Mouse (Mus musculus): ENCODE data around the gene Dync1i2. TPM values are rescaled to one million over a fixed set of nuclear protein-coding genes. Genes with fewer than 3 reads are reported as not detected.

The Dync1i2 gene
- polyA plus RNA-seq, 1 experiment, result 46.5 TPM

DNA sequence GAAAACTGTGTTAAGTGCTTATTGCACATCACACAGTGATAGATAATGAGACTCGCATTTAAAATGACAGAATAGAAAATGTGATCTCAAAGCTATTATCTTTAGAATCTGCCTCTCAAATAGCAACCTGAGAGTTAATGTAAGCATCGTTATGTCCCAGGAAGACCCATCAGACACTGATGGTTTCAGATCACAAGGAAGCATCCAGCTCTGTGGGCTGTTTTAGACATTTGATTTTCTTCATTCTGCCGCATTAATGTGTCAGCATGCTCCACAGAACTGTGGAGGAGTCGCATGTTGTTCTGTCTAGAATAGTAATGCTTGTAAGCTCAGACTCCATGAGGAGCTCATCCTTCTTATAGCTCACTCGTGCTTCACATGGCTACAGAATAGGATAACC lies 34.6 kb downstream of the Dync1i2 start:
- Histone ChIP-seq H3K4me3 (ENCODE audit: control insufficient read depth, low read depth, low read length) (no peak overlapping the region), H3K4me1 (ENCODE audit: control insufficient read depth, insufficient read depth, low read length) (no peaks in the 10 kb centered on the region), H3K27me3 (ENCODE audit: control insufficient read depth, insufficient read depth, low read length) (no peaks in the 10 kb centered on the region), H3K27ac (ENCODE audit: control insufficient read depth, insufficient read depth, low read depth, low read length) (no peak overlapping the region), H3K36me3 (ENCODE audit: control insufficient read depth, insufficient read depth, low read length) (peaks cover 2% of the 10 kb centered on the region)
- TF ChIP-seq CTCF (IDR thresholded peaks at IDR 0.05; ENCODE audit: control insufficient read depth, insufficient read depth, insufficient replicate concordance, low read depth, low read length) (no peak), POLR2A (IDR thresholded peaks at IDR 0.05; ENCODE audit: control insufficient read depth, low read depth, low read length) (no peak)

DNA sequence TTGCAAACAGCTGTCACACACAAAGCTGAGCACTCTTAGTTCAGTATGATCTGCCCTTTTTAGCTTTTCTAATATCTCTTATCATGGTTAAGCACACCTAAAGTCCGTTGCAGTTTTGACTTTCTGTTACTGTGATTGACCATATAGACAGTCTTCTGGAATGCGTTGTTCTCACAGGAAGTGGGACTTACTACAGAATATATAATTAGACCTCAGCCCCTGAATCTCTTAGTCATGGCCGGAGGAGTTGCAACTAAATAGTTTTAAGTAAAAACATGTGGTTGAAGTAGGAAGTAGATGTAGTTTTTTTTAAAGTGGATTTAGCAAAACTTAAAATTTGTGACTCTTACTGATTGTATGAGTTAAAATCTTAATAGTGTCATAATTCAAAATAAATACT lies 36.6 kb downstream of the Dync1i2 start:
- TF ChIP-seq POLR2A (IDR thresholded peaks at IDR 0.05; ENCODE audit: control insufficient read depth, low read depth, low read length) (no peak), CTCF (IDR thresholded peaks at IDR 0.05; ENCODE audit: control insufficient read depth, insufficient read depth, insufficient replicate concordance, low read depth, low read length) (no peak)
- no peak overlapping the region for H3K27ac ChIP-seq (ENCODE audit: control insufficient read depth, insufficient read depth, low read depth, low read length)
- H3K4me1 ChIP-seq (ENCODE audit: control insufficient read depth, insufficient read depth, low read length), result no peaks in the 10 kb centered on the region
- no peaks in the 10 kb centered on the region for H3K27me3 ChIP-seq (ENCODE audit: control insufficient read depth, insufficient read depth, low read length)
- H3K4me3 ChIP-seq (ENCODE audit: control insufficient read depth, low read depth, low read length), result no peak overlapping the region
- peaks cover 3% of the 10 kb centered on the region for H3K36me3 ChIP-seq (ENCODE audit: control insufficient read depth, insufficient read depth, low read length)

DNA sequence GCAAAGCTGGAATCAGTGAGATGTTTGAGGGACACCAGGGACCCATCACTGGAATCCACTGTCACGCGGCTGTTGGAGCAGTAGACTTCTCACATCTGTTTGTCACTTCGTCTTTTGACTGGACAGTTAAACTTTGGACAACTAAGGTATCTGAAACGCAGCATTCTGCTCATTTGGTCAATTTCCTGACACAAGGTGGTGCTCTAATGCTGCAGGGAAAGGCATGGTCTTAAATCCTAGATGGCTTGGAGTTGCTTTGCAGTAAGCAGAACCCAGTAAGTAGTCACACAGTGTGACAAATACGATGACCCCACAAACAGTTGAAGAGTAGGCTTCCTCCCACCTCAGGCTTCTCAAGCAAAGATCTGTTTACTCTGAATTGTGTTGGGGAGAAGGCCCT lies 39.3 kb downstream of the Dync1i2 start:
- Histone ChIP-seq H3K36me3 (ENCODE audit: control insufficient read depth, insufficient read depth, low read length) (peaks cover 5% of the 10 kb centered on the region), H3K27ac (ENCODE audit: control insufficient read depth, insufficient read depth, low read depth, low read length) (no peak overlapping the region), H3K4me3 (ENCODE audit: control insufficient read depth, low read depth, low read length) (no peak overlapping the region), H3K4me1 (ENCODE audit: control insufficient read depth, insufficient read depth, low read length) (no peaks in the 10 kb centered on the region), H3K27me3 (ENCODE audit: control insufficient read depth, insufficient read depth, low read length) (no peaks in the 10 kb centered on the region)
- TF ChIP-seq POLR2A (IDR thresholded peaks at IDR 0.05; ENCODE audit: control insufficient read depth, low read depth, low read length) (no peak), CTCF (IDR thresholded peaks at IDR 0.05; ENCODE audit: control insufficient read depth, insufficient read depth, insufficient replicate concordance, low read depth, low read length) (no peak)

DNA sequence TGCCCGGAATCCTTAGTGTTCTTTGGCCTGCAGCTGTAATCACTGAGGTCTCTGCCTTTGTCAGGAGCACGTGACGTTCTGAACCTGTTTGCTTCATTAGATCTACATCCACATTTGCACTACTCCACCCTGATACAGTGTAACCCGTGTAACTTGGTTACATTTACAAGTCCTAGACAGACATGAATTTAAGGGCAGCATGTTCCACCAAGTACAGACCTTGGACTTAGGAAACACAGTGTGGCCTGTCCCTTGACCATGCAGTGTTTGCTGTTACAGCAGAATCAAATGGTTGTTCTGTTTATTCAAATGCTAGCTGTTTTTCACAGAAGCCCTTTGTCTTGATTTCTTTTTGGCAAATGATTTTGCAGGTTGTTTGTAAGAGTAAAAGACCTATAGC lies 43.3 kb downstream of the Dync1i2 start:
- no peak overlapping the region; the same call in 1 of the 2 replicates for H3K27ac ChIP-seq (ENCODE audit: control insufficient read depth, insufficient read depth, low read depth, low read length)
- no peaks in the 10 kb centered on the region for H3K4me1 ChIP-seq (ENCODE audit: control insufficient read depth, insufficient read depth, low read length)
- TF ChIP-seq POLR2A (IDR thresholded peaks at IDR 0.05; ENCODE audit: control insufficient read depth, low read depth, low read length) (no peak), CTCF (IDR thresholded peaks at IDR 0.05; ENCODE audit: control insufficient read depth, insufficient read depth, insufficient replicate concordance, low read depth, low read length) (no peak)
- no peak overlapping the region for H3K4me3 ChIP-seq (ENCODE audit: control insufficient read depth, low read depth, low read length)
- no peaks in the 10 kb centered on the region for H3K27me3 ChIP-seq (ENCODE audit: control insufficient read depth, insufficient read depth, low read length)
- H3K36me3 ChIP-seq (ENCODE audit: control insufficient read depth, insufficient read depth, low read length), result peaks cover 9% of the 10 kb centered on the region

DNA sequence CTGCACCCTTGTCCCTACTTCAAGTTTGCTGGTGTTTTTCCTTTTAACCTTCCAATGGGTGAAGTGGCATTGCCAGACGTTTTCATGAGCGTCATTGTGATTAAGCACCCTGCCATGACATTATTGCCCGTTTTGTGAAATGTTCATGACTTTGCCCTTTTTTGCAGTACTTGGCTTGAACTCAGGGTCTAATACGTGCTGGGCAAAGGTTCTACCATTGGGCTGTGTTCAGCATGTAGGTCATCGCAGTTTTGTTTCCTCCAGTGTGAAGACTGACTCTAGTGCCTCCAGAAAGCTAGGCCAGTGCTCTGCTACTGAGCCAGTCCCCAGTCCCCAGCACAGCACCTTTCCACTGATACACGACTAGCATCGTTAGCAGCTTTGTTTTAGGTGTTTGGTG lies 45.1 kb downstream of the Dync1i2 start:
- Histone ChIP-seq H3K4me3 (ENCODE audit: control insufficient read depth, low read depth, low read length) (no peak overlapping the region), H3K27ac (ENCODE audit: control insufficient read depth, insufficient read depth, low read depth, low read length) (no peak overlapping the region), H3K36me3 (ENCODE audit: control insufficient read depth, insufficient read depth, low read length) (peaks cover 9% of the 10 kb centered on the region), H3K27me3 (ENCODE audit: control insufficient read depth, insufficient read depth, low read length) (no peaks in the 10 kb centered on the region), H3K4me1 (ENCODE audit: control insufficient read depth, insufficient read depth, low read length) (no peaks in the 10 kb centered on the region)
- no peak for TF ChIP-seq POLR2A (IDR thresholded peaks at IDR 0.05; ENCODE audit: control insufficient read depth, low read depth, low read length)
- TF ChIP-seq CTCF (IDR thresholded peaks at IDR 0.05; ENCODE audit: control insufficient read depth, insufficient read depth, insufficient replicate concordance, low read depth, low read length), result no peak

DNA sequence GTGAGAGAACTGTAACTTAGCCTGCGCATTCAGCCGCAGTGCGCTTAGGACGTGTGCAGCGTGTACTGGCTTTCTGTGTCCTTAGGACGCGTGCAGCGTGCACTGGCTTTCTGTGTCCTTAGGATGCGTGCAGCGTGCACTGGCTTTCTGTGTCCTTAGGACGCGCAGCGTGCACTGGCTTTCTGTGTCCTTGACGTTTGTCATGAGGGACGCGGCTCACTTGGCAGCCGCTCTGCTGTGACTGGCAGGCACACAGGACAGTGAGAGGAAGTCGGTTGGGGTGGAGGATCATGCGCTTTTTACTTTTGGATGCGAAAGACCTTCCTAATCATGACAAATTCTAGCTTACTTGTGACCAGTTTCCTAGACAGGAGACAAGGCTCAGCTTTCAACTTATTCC lies 53.1 kb downstream of the Dync1i2 start:
- Histone ChIP-seq H3K27ac (ENCODE audit: control insufficient read depth, insufficient read depth, low read depth, low read length) (no peak overlapping the region), H3K4me1 (ENCODE audit: control insufficient read depth, insufficient read depth, low read length) (no peaks in the 10 kb centered on the region), H3K27me3 (ENCODE audit: control insufficient read depth, insufficient read depth, low read length) (no peaks in the 10 kb centered on the region), H3K4me3 (ENCODE audit: control insufficient read depth, low read depth, low read length) (no peak overlapping the region), H3K36me3 (ENCODE audit: control insufficient read depth, insufficient read depth, low read length) (no peaks in the 10 kb centered on the region; the same call in none of the 2 replicates)
- no peak for TF ChIP-seq POLR2A (IDR thresholded peaks at IDR 0.05; ENCODE audit: control insufficient read depth, low read depth, low read length)
- TF ChIP-seq CTCF (IDR thresholded peaks at IDR 0.05; ENCODE audit: control insufficient read depth, insufficient read depth, insufficient replicate concordance, low read depth, low read length), result no peak

DNA sequence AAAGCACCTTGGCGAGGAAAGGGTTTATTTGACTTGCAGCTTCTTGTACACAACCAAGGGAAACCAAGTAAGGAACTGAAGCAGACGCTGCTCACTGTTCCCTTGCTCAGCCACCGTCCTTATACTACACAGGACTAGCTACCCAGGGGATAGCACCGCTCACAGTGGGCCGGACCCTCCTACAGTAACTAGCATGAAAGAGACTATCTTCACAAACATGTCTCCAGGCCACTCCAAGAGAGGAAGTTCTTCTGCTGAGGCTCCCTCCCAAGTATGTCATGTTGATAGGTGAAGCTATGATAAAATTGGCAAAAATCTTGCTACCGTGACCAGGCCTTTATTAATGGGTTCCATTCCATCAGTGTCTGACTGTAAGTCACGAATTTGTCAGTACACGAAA lies 57.2 kb downstream of the Dync1i2 start:
- TF ChIP-seq POLR2A (IDR thresholded peaks at IDR 0.05; ENCODE audit: control insufficient read depth, low read depth, low read length), result no peak
- TF ChIP-seq CTCF (IDR thresholded peaks at IDR 0.05; ENCODE audit: control insufficient read depth, insufficient read depth, insufficient replicate concordance, low read depth, low read length), result no peak
- H3K36me3 ChIP-seq (ENCODE audit: control insufficient read depth, insufficient read depth, low read length), result no peaks in the 10 kb centered on the region
- no peaks in the 10 kb centered on the region for H3K27me3 ChIP-seq (ENCODE audit: control insufficient read depth, insufficient read depth, low read length)
- H3K4me1 ChIP-seq (ENCODE audit: control insufficient read depth, insufficient read depth, low read length), result no peaks in the 10 kb centered on the region
- H3K27ac ChIP-seq (ENCODE audit: control insufficient read depth, insufficient read depth, low read depth, low read length), result no peak overlapping the region
- H3K4me3 ChIP-seq (ENCODE audit: control insufficient read depth, low read depth, low read length), result no peak overlapping the region

DNA sequence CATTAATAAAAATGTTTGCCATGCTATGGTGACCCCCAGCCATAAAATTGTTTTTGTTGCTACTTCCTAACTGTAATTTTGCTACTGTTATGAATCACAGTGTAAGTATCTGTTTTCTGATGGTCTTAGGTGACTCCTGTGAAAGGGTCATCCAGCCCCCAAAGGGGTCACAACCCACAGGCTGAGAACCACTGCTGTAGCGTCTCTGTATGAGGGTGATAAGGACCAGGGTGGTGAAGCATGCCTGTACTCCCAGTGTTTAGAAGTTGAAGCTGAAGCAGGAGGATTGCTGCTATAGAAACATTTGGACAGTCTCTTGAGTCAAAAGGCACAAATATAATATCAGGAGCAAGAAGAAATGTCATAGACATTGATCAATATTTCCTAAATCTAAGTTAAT lies 57.8 kb downstream of the Dync1i2 start:
- TF ChIP-seq POLR2A (IDR thresholded peaks at IDR 0.05; ENCODE audit: control insufficient read depth, low read depth, low read length) (no peak), CTCF (IDR thresholded peaks at IDR 0.05; ENCODE audit: control insufficient read depth, insufficient read depth, insufficient replicate concordance, low read depth, low read length) (no peak)
- H3K27me3 ChIP-seq (ENCODE audit: control insufficient read depth, insufficient read depth, low read length), result no peaks in the 10 kb centered on the region
- no peak overlapping the region for H3K27ac ChIP-seq (ENCODE audit: control insufficient read depth, insufficient read depth, low read depth, low read length)
- no peaks in the 10 kb centered on the region for H3K4me1 ChIP-seq (ENCODE audit: control insufficient read depth, insufficient read depth, low read length)
- no peaks in the 10 kb centered on the region for H3K36me3 ChIP-seq (ENCODE audit: control insufficient read depth, insufficient read depth, low read length)
- no peak overlapping the region for H3K4me3 ChIP-seq (ENCODE audit: control insufficient read depth, low read depth, low read length)
